Mouse (Mus musculus): Measurements from ENCODE around the gene Klc2. TPM values are rescaled to one million over a fixed set of nuclear protein-coding genes. Genes with fewer than 3 reads are reported as not detected.

Gene Klc2
- polyA plus RNA-seq (2015; fragmentation: Nextera tagmentation; extraction: Ambion mirVana): 23.4 and 23.5 TPM in 2 replicates

DNA sequence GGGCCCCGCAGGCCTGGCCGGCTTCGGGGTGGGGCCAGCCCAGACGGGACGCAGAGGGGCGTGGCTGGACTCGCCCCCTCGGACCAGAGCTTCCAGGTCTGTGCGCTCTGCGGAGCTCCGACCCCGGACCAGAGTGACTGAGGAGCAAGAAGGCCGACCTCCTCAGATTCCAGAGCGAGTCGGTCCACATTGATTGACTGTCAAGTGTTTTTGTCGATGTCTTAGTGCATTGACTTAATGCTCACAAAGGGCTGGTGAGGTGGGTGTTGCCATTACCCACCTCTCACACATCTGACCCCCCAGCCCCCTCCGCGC is at the start of gene Klc2:
TSS of gene Klc2 (minus strand) at position 177 of the 315 bp plus-strand sequence.

GRCm38 (mm10) chr19:5106731-5107191 is 11.6 kb downstream of the Klc2 start, which contains the start of gene Rab1b:
Rab1b (minus strand) TSS chr19:5107072.

GRCm38 (mm10) chr19:5098363-5099143 is 19.8 kb downstream of the Klc2 start, which contains the start of gene Cnih2:
Cnih2 (minus strand) TSS chr19:5098521.

DNA sequence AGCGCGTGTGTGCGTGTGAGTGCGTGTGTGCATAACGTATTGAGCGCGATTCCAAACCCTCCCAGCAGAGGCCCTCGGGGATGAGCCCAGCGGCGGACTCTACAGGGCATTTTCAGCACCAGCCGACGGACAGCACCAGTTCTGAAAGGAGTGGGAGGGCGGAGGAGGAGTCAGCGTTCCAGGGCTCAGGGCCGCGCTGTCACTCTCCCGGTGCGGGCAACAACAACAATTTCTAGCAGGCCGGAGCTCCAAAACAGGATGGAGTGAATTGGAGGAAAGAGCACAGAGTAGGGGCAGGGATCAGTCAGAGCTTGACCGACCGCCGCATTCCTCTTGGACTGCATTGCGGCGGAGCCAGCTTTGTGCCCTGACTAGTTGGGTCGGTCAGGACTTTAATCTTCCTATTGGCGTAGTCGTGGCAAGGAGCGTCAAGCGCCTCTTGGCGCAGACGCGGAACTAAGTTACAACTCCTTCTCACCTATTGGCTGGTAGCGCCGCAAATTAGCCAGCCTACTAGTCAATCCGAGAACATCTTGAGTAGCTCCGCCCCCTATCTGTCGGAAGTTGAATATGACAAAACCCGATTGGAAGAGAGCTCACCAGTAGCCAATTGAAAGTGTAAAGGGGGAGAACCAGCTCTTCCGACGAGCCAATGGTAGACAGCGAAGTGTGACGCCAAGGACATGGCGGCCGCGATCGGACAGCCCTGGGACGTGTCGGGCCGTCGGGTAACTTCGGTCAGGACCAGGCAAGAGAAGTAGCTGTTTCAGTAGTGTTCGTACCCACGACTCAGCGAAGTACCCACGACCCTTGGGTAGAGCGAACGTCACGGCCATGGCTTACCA is 30.3 kb downstream of the Klc2 start, which contains the start of gene Yif1a:
TSS of gene Yif1a (plus strand) at position 655 of the 845 bp plus-strand sequence.

GRCm38 (mm10) chr19:5085145-5085863 is 33.1 kb downstream of the Klc2 start, which contains the start of gene Tmem151a:
Tmem151a (minus strand) TSS chr19:5085531.

GRCm38 (mm10) chr19:5067867-5068569 is 50.3 kb downstream of the Klc2 start, which contains the start of gene Cd248:
Cd248 (plus strand) TSS chr19:5068078.

Other genes with a start within 250 kb of the Klc2 start
- 2.0 and 2.5 TPM in 2 replicates for gene Actn3, start 240.7 kb downstream of the Klc2 start, polyA plus RNA-seq (2015; fragmentation: Nextera tagmentation; extraction: Ambion mirVana)
- gene Zdhhc24, start 239.9 kb downstream of the Klc2 start, polyA plus RNA-seq (2015; fragmentation: Nextera tagmentation; extraction: Ambion mirVana): 7.5 and 8.5 TPM in 2 replicates
- gene Bbs1, start 211.9 kb downstream of the Klc2 start, polyA plus RNA-seq (2015; fragmentation: Nextera tagmentation; extraction: Ambion mirVana): 1.3 TPM in 2 replicates
- 59.2 and 62.6 TPM in 2 replicates for gene Dpp3, start 190.3 kb downstream of the Klc2 start, polyA plus RNA-seq (2015; fragmentation: Nextera tagmentation; extraction: Ambion mirVana)
- gene Peli3, start 175.4 kb downstream of the Klc2 start, polyA plus RNA-seq (2015; fragmentation: Nextera tagmentation; extraction: Ambion mirVana): 0.85 and 1.1 TPM in 2 replicates
- 70.0 and 78.0 TPM in 2 replicates for gene Mrpl11, start 156.4 kb downstream of the Klc2 start, polyA plus RNA-seq (2015; fragmentation: Nextera tagmentation; extraction: Ambion mirVana)
- 0.47 and 0.60 TPM in 2 replicates for gene Npas4, start 128.2 kb downstream of the Klc2 start, polyA plus RNA-seq (2015; fragmentation: Nextera tagmentation; extraction: Ambion mirVana)
- 1.9 and 2.1 TPM in 2 replicates for gene Slc29a2, start 94.7 kb downstream of the Klc2 start, polyA plus RNA-seq (2015; fragmentation: Nextera tagmentation; extraction: Ambion mirVana)
- 26.6 and 28.5 TPM in 2 replicates for gene B4gat1, start 79.7 kb downstream of the Klc2 start, polyA plus RNA-seq (2015; fragmentation: Nextera tagmentation; extraction: Ambion mirVana)
- 0.24 and 0.34 TPM in 2 replicates for gene AC124502.3, start 79.7 kb downstream of the Klc2 start, polyA plus RNA-seq (2015; fragmentation: Nextera tagmentation; extraction: Ambion mirVana)
- 26.0 and 29.3 TPM in 2 replicates for gene Brms1, start 77.2 kb downstream of the Klc2 start, polyA plus RNA-seq (2015; fragmentation: Nextera tagmentation; extraction: Ambion mirVana)
- 6.4 and 7.8 TPM in 2 replicates for gene Rin1, start 68.1 kb downstream of the Klc2 start, polyA plus RNA-seq (2015; fragmentation: Nextera tagmentation; extraction: Ambion mirVana)
- gene Cd248, start 50.5 kb downstream of the Klc2 start, polyA plus RNA-seq (2015; fragmentation: Nextera tagmentation; extraction: Ambion mirVana): 89.9 and 99.5 TPM in 2 replicates
- gene Tmem151a, start 33.0 kb downstream of the Klc2 start, polyA plus RNA-seq (2015; fragmentation: Nextera tagmentation; extraction: Ambion mirVana): 6.8 and 7.9 TPM in 2 replicates
- gene Yif1a, start 30.0 kb downstream of the Klc2 start, polyA plus RNA-seq (2015; fragmentation: Nextera tagmentation; extraction: Ambion mirVana): 161 and 162 TPM in 2 replicates
- 1.2 and 2.0 TPM in 2 replicates for gene Cnih2, start 20.0 kb downstream of the Klc2 start, polyA plus RNA-seq (2015; fragmentation: Nextera tagmentation; extraction: Ambion mirVana)
- gene Rab1b, start 11.5 kb downstream of the Klc2 start, polyA plus RNA-seq (2015; fragmentation: Nextera tagmentation; extraction: Ambion mirVana): 201 TPM in 2 replicates
- gene Pacs1, start 154.6 kb upstream of the Klc2 start, polyA plus RNA-seq (2015; fragmentation: Nextera tagmentation; extraction: Ambion mirVana): 8.8 and 10.0 TPM in 2 replicates
- gene Sf3b2, start 176.9 kb upstream of the Klc2 start, polyA plus RNA-seq (2015; fragmentation: Nextera tagmentation; extraction: Ambion mirVana): 155 and 159 TPM in 2 replicates
- 0.33 and 0.35 TPM in 2 replicates for gene Gal3st3, start 179.8 kb upstream of the Klc2 start, polyA plus RNA-seq (2015; fragmentation: Nextera tagmentation; extraction: Ambion mirVana)
- not detected in 2 replicates for gene Catsper1, start 217.2 kb upstream of the Klc2 start, polyA plus RNA-seq (2015; fragmentation: Nextera tagmentation; extraction: Ambion mirVana)
- gene Cst6, start 231.0 kb upstream of the Klc2 start, polyA plus RNA-seq (2015; fragmentation: Nextera tagmentation; extraction: Ambion mirVana): 5.3 and 6.6 TPM in 2 replicates
- gene Eif1ad, start 248.2 kb upstream of the Klc2 start, polyA plus RNA-seq (2015; fragmentation: Nextera tagmentation; extraction: Ambion mirVana): 25.2 and 27.2 TPM in 2 replicates
- 266 and 286 TPM in 2 replicates for gene Banf1, start 248.6 kb upstream of the Klc2 start, polyA plus RNA-seq (2015; fragmentation: Nextera tagmentation; extraction: Ambion mirVana)